Mouse (Mus musculus): ENCODE measurements around the gene Nrsn2. TPM values are rescaled to one million over a fixed set of nuclear protein-coding genes. Genes with fewer than 3 reads are reported as not detected.
A peak's percentile ranks its signal among the peaks of the same experiment; 100 is the strongest.

Gene Nrsn2
- polyA plus RNA-seq, 1 experiment from 2014 or later, result 2.2 TPM

DNA sequence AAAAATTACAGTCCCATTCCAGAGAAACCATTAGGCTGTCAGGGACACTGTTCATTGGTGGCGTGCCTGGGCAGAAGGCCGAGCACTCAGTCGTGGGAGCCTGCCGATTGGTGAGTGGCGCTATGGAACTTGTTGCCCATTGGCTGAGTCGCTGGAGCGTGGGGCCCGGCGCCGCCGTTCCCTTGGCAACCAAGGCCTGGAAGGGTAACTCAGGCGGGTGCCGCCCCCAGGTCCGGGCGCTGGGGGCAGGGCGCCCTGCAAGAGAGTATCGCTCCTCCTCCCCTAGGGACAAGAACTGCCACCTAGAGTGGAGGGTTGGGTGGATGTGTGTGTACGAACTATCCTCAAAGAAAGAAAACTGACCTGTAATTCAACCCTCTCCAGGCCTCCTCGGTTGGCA, 29.7 kb upstream of the Nrsn2 start:
- H3K27ac ChIP-seq, result peak overlapping the region; percentile 64
- peaks cover 33% of the 10 kb centered on the region for H3K4me1 ChIP-seq (replicated peaks)
- H3K4me3 ChIP-seq (replicated peaks), result peak overlapping the region; percentile 34
- H3K9ac ChIP-seq (replicated peaks), result 0 out of 2 replicates have a peak overlapping the region, but pooled peaks have one; percentile 23
- H3K36me3 ChIP-seq, result no peaks in the 10 kb centered on the region
- no peaks in the 10 kb centered on the region for H3K9me3 ChIP-seq
- 0% methylated on average over 19 of the region's 19 CpGs for WGBS
- ATAC-seq (ENCODE audit: insufficient number of reproducible peaks, insufficient read depth, low FRiP score, low TSS enrichment, low read depth), result peak; percentile 88
- H3K4me2 ChIP-seq, result peak overlapping the region; percentile 62
- no peaks in the 10 kb centered on the region for H3K27me3 ChIP-seq

DNA sequence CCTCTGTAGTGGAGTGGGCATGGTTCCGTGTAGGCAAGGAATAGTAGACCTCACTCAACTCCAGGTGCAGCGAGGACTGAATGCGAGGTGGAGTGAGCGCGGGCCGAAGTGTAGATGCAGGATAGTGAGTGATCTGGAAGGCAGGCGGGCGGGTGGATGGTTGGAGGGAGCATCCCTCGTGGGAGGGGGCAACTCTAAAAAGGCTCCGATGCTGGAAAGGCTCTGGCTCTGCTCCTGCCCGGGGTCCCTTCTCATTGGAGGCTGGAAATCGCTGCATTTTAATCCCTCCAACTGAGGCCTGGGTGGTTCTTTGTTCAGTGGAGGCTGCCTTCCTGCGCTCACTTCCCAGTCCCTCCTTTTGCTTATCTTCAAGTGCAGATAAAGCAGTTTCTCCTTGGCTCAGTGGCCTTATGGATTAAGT, 22.7 kb upstream of the Nrsn2 start:
- H3K9ac ChIP-seq (replicated peaks), result peak overlapping the region; percentile 62
- H3K27ac ChIP-seq, result peak overlapping the region; percentile 99
- H3K27me3 ChIP-seq, result no peaks in the 10 kb centered on the region
- peak overlapping the region; percentile 96 for H3K4me3 ChIP-seq (replicated peaks)
- no peaks in the 10 kb centered on the region for H3K9me3 ChIP-seq
- H3K4me2 ChIP-seq, result peak overlapping the region; percentile 96
- H3K36me3 ChIP-seq, result peaks cover 10% of the 10 kb centered on the region
- peaks cover 27% of the 10 kb centered on the region for H3K4me1 ChIP-seq (replicated peaks)
- WGBS, result 1% methylated on average over 13 of the region's 13 CpGs
- no peak for ATAC-seq (ENCODE audit: insufficient number of reproducible peaks, insufficient read depth, low FRiP score, low TSS enrichment, low read depth)

DNA sequence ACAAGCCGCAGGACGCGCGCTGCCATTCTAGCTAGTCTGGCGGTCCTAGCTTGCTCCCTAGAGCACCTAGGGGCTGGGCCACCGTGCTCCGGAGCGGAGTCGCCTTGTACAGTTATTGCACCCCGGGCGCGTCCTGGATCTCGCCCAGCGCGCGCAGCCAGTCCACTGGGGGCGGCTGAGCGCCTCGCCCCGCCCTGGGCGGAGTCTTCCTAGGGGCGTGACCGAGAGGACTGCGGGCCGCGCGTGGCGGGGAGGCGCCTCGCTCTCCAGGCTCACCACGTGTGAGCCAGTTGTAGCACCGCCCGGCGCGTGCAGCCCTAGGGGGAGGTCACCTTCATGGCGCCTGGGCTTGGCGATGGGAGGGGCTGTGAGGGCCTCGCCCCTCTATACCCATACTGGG, 22.3 kb upstream of the Nrsn2 start:
- H3K36me3 ChIP-seq, result peaks cover 14% of the 10 kb centered on the region
- H3K27me3 ChIP-seq, result no peaks in the 10 kb centered on the region
- peaks cover 32% of the 10 kb centered on the region for H3K4me1 ChIP-seq (replicated peaks)
- ATAC-seq (ENCODE audit: insufficient number of reproducible peaks, insufficient read depth, low FRiP score, low TSS enrichment, low read depth), result peak; percentile 82
- H3K9ac ChIP-seq (replicated peaks), result peak overlapping the region; percentile 98
- peak overlapping the region; percentile 99 for H3K27ac ChIP-seq
- peak overlapping the region; percentile 96 for H3K4me3 ChIP-seq (replicated peaks)
- WGBS, result under 1% methylated on average over 38 of the region's 38 CpGs
- H3K4me2 ChIP-seq, result peak overlapping the region; percentile 96
- H3K9me3 ChIP-seq, result no peaks in the 10 kb centered on the region

DNA sequence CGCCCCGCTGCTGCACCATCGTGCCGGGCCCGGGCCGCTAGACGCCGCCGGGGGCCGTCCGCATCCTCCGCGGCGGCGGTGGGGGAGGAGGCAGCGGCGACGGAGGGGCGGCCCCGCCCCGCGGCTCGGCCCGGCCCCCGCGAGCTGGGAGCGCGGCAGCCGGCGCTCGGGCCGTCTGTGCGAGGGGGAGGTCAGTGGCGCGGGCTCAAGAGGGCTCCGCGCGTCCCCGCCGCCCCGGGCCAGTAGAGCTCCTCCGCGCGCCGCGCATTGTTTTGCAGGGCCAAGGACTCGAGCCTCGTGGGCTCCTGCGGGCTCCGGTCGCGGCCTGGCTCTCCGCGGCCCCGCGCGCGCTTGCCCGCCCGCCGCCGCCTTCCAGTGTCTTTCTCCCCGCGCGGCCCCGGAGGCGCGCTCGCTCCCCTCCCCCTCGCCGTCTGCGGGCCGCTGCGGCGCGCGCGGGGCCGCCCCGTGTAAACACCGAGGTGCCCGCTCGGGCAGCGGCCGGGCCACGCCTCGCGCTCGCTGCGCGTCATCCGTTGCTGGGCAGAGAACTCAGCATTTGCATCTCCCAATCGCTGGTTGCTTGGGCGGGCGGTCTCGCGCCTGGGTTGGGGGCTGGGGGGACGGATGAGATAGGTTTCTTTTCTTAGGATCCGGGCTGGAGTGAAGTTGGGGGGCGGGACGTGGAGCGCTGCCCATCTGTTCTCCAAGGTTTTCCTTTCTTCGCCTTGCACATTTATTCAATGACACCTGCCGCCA, 21.4 kb upstream of the Nrsn2 start, which contains the start of gene Sox12:
Gene Sox12, minus strand, starts transcription at position 384 of the 756 bp plus-strand sequence.
- WGBS, result under 1% methylated on average over 69 of the region's 104 CpGs
- Histone ChIP-seq H3K27ac (peak within 1 kb of the TSS; percentile 99), H3K4me3 (replicated peaks) (peak within 1 kb of the TSS; percentile 96), H3K9ac (replicated peaks) (peak within 1 kb of the TSS; percentile 98), H3K27me3 (no peaks in the 10 kb centered on the region), H3K9me3 (no peaks in the 10 kb centered on the region), H3K4me2 (peak within 1 kb of the TSS; percentile 96), H3K4me1 (replicated peaks) (peaks cover 38% of the 10 kb centered on the region), H3K36me3 (peaks cover 21% of the 10 kb centered on the region)
- peak; percentile 54 for ATAC-seq (ENCODE audit: insufficient number of reproducible peaks, insufficient read depth, low FRiP score, low TSS enrichment, low read depth)

DNA sequence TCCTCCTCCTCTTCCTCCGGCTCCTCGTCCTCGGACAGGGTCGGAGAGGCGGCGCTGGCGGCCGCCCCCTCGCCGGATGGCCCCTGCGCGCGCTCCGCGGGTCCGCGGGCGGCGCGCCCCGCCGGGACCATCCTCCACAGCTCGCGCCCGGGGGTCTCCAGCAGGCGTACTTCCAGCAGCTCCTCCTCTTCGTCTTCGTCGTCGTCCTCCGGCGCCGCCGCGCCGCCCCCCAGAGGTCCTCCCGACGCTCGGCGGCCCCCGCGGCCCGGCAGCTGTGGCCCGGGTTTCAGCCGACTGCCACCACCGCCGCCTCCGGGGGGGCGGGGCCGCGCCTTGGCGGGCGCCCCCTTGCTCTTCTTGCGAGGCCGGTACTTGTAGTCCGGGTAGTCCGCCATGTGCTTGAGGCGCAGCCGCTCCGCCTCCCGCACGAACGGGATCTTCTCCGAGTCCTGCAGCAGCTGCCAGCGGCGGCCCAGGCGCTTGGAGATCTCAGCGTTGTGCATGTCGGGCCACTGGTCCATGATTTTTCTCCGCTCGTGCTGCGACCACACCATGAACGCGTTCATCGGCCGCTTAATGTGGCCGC, 20.7 kb upstream of the Nrsn2 start:
- Histone ChIP-seq H3K27ac (peak overlapping the region; percentile 99), H3K4me2 (peak overlapping the region; percentile 96), H3K36me3 (peaks cover 21% of the 10 kb centered on the region), H3K4me1 (replicated peaks) (peaks cover 38% of the 10 kb centered on the region), H3K4me3 (replicated peaks) (peak overlapping the region; percentile 96), H3K9ac (replicated peaks) (peak overlapping the region; percentile 98), H3K9me3 (no peaks in the 10 kb centered on the region), H3K27me3 (no peaks in the 10 kb centered on the region)
- no peak for ATAC-seq (ENCODE audit: insufficient number of reproducible peaks, insufficient read depth, low FRiP score, low TSS enrichment, low read depth)
- under 1% methylated on average over 68 of the region's 77 CpGs for WGBS

DNA sequence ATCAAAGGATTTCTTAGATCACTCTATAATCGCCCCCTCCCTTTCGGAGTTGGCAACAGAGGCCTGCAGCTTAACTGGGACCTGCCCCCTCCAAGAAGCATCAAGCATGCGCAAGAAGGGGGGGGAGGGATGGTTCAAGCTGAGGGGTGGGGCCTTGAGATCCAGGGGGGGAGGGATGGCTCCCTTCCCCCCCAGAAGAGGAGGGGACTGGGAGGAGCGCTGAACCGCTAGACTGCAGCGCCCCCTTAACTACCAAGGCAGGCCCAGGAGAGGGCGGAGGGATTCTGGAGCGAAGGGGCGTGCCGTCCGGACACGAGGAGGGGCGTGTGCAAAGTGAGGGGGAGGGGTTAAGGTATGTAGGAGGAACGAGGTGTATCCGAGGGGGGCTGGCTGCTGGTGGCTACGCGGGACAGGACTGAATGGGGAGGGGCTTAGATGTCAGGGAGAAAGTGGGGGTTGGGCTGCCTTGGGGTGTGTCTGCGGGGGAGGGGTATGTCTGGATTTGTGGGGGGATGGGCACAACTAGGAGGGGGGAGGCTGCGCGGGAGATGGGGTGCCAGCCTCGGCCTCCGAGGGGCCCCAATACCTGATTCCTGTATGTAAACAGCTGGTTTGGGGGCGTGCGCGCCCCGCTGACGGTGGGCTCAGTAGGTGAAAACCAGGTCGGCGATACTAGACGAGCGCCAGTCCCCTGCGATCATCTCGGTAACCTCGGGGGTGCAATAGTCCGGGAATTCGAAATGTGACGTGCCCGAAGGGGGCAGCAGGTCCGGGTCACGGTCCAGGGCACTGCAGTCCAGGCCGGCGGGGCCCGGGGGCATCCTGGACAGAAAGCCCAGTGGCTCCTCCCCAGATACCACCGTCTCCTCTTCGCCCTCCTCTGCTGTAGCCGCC, 19.9 kb upstream of the Nrsn2 start:
- Histone ChIP-seq H3K27me3 (no peaks in the 10 kb centered on the region), H3K36me3 (peaks cover 21% of the 10 kb centered on the region), H3K9me3 (no peaks in the 10 kb centered on the region), H3K4me2 (peak overlapping the region; percentile 96), H3K27ac (peak overlapping the region; percentile 99), H3K4me3 (replicated peaks) (peak overlapping the region; percentile 96), H3K9ac (replicated peaks) (peak overlapping the region; percentile 98), H3K4me1 (replicated peaks) (peaks cover 38% of the 10 kb centered on the region)
- ATAC-seq (ENCODE audit: insufficient number of reproducible peaks, insufficient read depth, low FRiP score, low TSS enrichment, low read depth), result peak; percentile 58
- under 1% methylated on average over 43 of the region's 46 CpGs for WGBS

DNA sequence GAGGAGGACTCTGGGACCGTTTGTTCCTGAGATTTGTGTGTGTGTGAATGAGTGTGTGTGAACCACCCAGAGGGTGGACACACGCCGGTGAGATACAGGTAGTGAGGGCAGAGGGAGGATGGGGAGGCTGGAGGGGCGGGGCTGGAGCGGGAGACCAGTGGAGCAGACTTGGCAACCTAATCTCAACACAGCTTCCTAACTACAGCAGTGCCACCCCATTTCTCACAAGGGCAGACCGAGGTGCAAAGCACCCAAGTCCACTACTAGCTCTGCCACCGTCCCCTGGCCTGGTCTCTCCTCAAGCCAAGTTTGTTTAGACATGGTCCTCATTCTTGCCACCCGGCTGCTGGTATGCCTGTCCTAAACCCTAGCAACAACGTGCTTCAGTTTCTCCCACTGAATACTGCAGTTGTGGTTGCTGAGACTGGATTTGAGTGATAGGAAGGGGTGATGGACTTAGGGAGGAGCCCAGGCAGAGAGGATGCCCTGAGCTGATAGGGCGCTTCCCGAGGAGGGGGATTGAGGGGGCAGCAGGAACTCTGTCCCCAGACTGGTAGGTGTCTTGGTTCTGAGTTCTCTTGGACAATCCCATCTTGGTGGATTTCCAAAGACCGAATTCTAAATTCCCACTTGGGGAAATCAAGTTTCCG, 19.0 kb upstream of the Nrsn2 start:
- Histone ChIP-seq H3K4me2 (peak overlapping the region; percentile 96), H3K27me3 (no peaks in the 10 kb centered on the region), H3K27ac (peak overlapping the region; percentile 99; the same call in 1 of the 2 replicates), H3K4me1 (replicated peaks) (peaks cover 36% of the 10 kb centered on the region), H3K4me3 (replicated peaks) (peak overlapping the region; percentile 96), H3K36me3 (peaks cover 21% of the 10 kb centered on the region), H3K9me3 (no peaks in the 10 kb centered on the region), H3K9ac (replicated peaks) (peak overlapping the region; percentile 98)
- ATAC-seq (ENCODE audit: insufficient number of reproducible peaks, insufficient read depth, low FRiP score, low TSS enrichment, low read depth), result no peak
- 18% methylated on average over 13 of the region's 13 CpGs for WGBS

DNA sequence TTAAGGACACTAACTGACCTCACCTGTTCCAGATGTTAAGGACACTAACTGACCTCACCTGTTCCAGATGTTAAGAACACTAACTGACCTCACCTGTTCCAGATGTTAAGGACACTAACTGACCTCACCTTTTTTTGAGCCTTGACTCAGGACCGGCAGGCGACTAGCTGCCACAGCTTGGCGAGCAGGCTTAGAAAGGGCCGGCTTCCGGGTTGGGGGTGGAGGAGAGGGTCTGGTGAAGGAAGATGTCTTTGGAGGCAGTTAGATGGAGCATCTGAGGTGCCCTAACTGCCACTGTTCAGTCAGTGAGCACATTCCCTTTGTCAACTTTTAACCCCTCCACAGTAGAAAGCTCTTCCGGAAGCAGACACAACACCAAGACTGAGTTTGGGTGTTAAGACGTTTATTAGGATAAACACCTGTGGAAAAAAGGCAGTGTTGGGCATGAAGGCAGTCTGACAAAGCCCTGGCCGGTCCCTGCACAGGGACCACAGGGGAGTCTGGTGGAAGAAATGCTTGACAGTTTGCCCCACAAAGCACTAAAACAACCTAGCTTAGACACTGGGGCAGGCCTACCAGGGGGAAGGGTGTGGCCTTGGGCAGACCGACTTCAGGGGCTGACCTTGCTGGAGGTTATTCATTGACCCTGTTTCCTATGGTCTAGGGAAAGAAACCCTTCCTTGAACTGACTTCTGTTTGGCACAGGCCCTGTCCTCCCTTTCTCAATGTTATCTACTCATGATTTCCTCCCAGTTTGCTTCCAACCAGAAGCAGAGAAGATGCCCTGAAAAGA, 17.0 kb upstream of the Nrsn2 start:
- H3K4me3 ChIP-seq (replicated peaks), result peak overlapping the region; percentile 96
- H3K9me3 ChIP-seq, result no peaks in the 10 kb centered on the region
- peak overlapping the region; percentile 96 for H3K4me2 ChIP-seq
- H3K4me1 ChIP-seq (replicated peaks), result peaks cover 26% of the 10 kb centered on the region
- WGBS, result 45% methylated on average over 9 of the region's 9 CpGs
- H3K36me3 ChIP-seq, result peaks cover 21% of the 10 kb centered on the region
- no peaks in the 10 kb centered on the region for H3K27me3 ChIP-seq
- ATAC-seq (ENCODE audit: insufficient number of reproducible peaks, insufficient read depth, low FRiP score, low TSS enrichment, low read depth), result no peak
- peak overlapping the region; percentile 45; the same call in 1 of the 2 replicates for H3K27ac ChIP-seq
- H3K9ac ChIP-seq (replicated peaks), result no peak overlapping the region

DNA sequence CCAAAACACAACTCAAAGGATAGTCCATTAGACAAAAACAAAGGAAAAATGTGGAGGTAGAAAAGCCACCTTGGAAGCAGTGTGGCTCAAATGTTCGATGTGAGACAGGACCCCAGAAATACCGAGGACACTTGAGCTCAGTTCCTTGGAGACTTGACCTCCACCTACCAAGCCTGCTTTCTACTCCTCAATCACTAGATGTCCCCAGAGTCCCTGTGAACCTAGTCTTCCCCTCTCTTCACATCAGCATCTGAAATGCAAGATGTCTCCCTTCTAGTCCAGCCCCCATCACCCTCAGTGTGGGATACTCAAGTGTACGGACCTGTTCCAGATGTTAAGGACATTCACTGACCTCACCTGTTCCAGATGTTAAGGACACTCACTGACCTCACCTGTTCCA, 16.3 kb upstream of the Nrsn2 start:
- Histone ChIP-seq H3K9ac (replicated peaks) (no peak overlapping the region), H3K9me3 (no peaks in the 10 kb centered on the region), H3K4me2 (no peak overlapping the region), H3K4me1 (replicated peaks) (peaks cover 26% of the 10 kb centered on the region), H3K36me3 (peaks cover 21% of the 10 kb centered on the region), H3K4me3 (replicated peaks) (no peak overlapping the region), H3K27me3 (no peaks in the 10 kb centered on the region), H3K27ac (no peak overlapping the region)
- ATAC-seq (ENCODE audit: insufficient number of reproducible peaks, insufficient read depth, low FRiP score, low TSS enrichment, low read depth), result no peak
- 28% methylated on average over 3 of the region's 3 CpGs for WGBS

DNA sequence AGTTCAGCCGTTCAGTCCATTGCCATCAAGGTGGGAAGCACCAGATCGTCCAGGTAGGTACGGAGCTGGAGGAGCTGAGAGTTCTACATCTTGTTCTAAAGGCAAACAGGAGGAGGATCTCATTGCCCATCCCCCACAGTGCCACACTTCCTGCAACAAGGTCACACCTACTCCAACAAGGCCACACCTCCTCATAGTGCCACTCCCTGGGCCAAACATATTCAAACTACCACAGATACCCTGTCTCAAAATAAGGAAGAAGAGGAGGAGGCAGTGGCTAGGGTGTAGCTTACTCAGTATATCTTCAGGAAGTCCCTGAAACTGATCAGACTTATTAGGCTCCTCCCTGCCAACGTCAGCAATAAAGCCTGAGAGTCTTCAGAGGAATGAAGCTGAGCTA, 7.8 kb upstream of the Nrsn2 start:
- Histone ChIP-seq H3K9ac (replicated peaks) (no peak overlapping the region), H3K27ac (no peak overlapping the region), H3K27me3 (no peaks in the 10 kb centered on the region), H3K9me3 (no peaks in the 10 kb centered on the region), H3K36me3 (no peaks in the 10 kb centered on the region), H3K4me2 (no peak overlapping the region), H3K4me3 (replicated peaks) (no peak overlapping the region), H3K4me1 (replicated peaks) (no peaks in the 10 kb centered on the region)
- no peak for ATAC-seq (ENCODE audit: insufficient number of reproducible peaks, insufficient read depth, low FRiP score, low TSS enrichment, low read depth)
- WGBS, result 85% methylated on average over 4 of the region's 4 CpGs
